Mouse (Mus musculus) monocyte, adult 2 months (primary cell): Measurements from ENCODE around the gene Elf1.
A peak's percentile ranks its signal among the peaks of the same experiment; 100 is the strongest.

Experiments
- DNase-seq, 2 experiments: peaks; one replicate each; pipeline ENCODE4 v3.0.0; 2022; ENCODE audit warnings: low spot score in 2 of 2, low read depth in 1 of 2

The Elf1 gene

GRCm38 (mm10) chr14:79557796-79558195 lies 76.8 kb downstream of the Elf1 start:
- no peak for DNase-seq

DNA sequence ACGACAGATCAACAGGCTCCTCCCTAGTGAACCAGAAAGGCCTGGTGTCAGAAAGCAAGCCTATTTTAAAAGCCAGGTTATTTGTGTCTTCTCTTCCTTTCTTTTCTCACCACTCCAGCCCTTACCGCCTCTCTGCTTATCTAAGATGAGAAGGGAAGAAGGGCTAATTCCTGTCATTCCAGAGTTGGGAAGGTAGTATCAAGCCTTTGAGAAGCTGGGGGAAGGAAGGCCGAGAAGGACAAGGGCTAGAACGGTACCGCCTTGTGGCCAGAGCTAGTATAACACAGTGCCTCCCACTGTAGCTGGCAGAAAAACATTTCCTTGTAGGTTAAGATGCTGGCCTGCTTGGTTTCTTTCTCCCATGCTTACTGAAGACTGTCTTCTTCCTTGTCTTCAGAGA lies 81.8 kb downstream of the Elf1 start:
- DNase-seq, result no peak

DNA sequence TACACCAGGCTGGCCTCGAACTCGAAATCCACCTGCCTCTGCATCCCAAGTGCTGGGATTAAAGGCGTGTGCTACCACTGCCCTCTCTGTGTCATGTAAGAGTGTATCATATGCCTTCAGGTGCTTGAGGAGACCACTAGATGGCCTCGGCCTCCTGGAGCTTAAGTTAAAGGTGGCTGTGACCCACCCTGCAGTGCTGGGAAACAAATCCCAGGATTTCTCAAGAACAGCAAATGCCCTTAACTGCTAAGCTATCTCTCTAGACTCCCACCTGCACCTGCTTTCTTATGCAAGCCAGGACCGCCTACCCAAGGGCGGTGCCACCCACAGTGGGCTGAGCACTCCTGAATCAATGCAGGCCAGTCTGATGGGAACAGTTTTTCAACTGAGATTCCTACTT lies 83.8 kb downstream of the Elf1 start:
- no peak for DNase-seq

DNA sequence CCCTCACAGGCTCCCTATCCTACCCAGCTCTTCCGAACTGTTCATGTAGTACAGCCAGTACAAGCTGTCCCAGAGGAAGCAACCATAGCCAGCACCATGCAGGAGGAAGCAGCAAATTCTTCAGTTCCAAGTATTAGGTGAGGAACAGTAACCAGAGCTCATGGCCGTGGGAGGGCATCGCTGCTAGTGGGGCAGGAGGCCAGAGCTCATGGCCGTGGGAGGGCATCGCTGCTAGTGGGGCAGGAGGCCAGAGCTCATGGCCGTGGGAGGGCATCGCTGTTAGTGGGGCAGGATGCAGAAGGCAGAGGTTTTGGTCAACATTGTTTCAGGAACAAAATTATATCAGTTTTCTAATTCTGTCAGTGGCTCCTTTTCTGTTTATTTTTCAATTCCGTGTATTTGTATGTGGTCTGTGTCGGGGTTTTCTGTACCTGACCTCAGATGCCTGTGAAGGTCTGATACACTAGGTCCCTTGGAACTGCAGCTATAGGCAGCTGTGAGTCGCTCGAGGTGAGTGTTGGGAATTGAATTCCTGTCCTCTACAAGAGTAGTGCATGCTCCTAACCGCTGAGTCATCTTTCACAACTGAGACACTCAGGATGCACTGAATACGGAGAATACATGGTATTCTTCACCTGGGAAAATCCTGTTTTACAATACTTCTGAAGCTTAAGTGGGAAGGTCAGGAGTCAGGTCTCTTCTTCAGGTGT lies 92.6 kb downstream of the Elf1 start:
- DNase-seq, result no peak

DNA sequence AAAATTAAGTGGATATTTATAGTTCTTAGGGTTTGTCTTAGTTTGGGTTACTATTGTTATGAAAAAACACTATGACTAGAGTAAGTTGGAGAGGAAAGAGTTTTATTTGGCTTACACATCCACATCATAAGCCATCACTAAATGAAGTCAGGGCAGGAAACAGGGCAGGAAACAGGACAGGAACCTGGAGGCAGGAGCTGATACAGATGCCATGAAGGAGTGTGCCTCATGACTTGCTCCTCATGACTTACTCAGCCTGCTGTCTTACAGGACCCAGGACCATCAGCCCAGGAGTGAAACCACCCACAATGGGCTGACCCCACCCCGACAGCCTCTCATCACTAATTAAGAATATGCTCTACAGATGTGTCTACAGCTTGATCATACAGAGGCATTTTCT lies 93.4 kb downstream of the Elf1 start:
- no peak for DNase-seq

DNA sequence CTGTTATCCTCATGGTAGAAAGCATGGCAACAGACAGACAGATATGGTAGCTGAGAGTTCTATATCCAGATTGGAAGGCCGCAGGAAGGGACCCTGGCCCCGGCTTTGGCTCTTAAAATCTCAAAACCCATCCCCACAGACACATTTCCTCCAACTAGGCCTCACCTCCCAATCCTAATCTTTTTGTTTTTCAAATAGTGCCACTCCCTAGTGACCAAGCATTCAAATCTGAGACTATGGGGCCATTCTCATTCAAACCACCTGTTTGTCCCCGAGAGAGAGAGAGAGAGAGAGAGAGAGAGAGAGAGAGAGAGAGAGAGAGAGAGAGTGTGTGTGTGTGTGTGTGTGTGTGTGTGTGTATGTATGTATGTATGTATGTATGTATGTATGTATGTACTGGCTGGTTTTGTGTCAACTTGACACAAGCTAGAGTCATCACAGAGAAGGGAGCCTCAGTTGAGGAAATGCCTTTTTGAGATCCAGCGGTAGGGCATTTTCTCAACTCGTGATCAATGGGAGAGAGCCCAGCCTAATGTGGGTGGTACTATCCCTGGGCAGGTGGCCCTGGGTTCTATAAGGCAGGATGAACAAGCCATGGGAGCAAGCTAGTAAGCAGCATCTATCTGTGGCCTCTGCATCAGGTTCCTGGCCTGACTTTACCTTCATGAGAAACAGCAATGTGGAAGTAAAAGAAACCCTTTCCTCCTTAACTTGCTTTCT lies 102.7 kb downstream of the Elf1 start:
- no peak for DNase-seq

DNA sequence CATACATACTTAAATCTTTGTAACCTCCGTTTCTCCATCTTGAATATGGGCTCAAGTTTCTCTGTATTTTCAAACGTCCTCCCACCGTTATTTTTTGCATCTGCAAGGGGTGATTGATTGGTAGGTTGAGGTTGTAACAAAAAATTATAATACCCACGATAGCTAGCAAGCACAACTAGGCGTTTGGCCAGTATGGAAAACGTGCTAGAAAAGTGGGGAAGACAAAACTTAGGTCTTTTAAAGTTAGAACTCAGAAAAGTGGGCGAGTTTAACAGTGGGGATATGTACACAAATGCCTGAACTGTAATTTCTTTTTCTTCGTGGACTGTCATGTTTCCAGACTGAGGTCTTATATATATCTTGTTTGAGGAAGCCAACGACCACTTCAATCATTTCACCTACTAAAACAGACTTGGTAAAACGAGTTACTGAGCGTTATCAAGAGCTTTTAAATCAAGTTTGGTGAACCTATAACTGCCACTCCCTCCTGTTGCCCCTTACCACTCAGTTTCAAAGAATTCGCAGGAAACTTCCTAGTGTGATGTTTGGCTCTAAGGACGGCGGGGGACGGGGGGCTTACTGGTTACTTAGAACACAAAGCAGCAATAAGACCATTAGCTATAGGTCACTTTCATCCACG lies 105.6 kb downstream of the Elf1 start:
- no peak for DNase-seq

- peak; percentile 90 to 93 for DNase-seq
These were observed 106.3 kb downstream of the Elf1 start, which contains the start of gene Sugt1 for GRCm38 (mm10) chr14:79587139-79587851. Gene Sugt1 (plus strand): TSS chr14:79587691.

- no peak for DNase-seq
These were observed 106.8 kb downstream of the Elf1 start for GRCm38 (mm10) chr14:79587852-79588229.

DNA sequence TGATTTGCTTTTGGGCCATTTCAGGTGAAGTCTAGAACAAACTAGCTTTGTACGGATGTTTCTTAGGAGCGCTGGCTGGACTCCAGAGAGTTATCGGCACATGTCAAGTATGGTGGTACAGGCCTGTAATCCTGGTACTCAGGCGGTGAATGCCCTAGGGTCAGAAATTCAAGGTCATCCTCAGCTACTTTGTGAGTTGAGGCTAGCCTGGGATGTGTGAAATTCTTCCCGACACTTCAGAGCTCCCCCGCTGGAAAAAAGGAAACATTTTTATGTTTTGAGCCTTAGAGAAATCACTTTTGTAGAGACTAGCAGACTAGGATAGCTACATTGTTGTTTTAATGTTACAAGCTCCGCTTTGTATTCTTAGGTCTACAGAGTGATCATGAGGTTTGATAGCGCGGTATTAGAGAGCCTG lies 107.5 kb downstream of the Elf1 start:
- no peak for DNase-seq

- DNase-seq, result no peak
These were observed 108.4 kb downstream of the Elf1 start for GRCm38 (mm10) chr14:79589401-79589800.

DNA sequence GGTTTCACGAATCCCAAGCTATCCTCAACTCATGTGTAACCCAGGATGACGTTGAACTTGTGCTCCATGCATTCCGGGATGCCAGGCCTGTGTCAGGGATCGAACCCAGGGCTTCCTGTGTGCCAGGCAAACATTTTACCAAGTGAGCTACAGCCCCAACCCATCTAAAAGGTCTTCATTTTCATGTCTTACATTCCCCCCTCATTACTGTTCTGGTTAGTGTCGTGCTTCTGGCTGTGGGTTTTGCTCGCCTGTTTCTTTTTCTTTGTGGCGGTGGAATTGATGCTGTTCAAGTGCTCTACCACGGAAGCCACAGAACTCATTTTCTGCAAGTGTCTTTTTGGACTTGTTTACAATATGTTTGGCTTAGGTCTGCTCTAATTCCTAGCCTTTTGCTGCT lies 109.9 kb downstream of the Elf1 start:
- DNase-seq, result no peak

DNA sequence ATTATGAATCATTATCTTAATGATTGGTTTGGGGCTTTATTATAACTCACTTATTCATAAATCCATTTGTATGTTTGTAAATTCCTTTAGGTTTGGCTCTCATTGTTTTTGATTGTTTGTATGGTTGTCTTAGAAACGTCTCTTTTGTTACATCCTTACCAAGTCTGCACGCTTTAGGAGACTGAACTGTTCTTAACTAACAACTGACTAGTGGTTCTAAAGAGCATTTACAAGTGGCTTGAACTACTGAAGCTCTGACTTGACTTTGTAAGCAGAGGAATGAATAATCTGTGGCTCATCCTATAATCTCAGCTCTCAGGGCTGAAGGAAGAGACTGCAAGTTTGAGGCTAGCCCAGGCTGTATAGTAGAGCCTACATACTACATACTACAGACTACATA lies 110.6 kb downstream of the Elf1 start:
- no peak for DNase-seq

DNA sequence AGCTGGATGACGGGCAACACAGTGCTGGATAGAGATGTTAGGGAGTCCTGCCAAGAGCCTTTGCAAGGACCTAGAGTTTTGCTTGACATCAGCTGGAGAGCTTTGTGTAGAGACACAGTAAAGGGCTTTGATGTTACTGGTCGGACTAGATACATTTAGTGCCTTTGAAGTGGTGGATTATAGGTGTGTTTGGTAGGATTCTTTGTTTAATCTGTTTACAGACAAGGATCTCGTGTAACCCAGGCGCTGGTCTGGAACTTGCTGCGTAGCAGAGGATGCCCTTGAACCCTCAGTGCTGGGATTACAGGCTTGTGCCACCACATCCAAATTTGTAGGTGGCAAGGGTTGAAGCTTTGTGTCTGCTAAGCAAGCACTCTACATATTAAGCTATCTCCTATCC lies 113.1 kb downstream of the Elf1 start:
- DNase-seq, result no peak

DNA sequence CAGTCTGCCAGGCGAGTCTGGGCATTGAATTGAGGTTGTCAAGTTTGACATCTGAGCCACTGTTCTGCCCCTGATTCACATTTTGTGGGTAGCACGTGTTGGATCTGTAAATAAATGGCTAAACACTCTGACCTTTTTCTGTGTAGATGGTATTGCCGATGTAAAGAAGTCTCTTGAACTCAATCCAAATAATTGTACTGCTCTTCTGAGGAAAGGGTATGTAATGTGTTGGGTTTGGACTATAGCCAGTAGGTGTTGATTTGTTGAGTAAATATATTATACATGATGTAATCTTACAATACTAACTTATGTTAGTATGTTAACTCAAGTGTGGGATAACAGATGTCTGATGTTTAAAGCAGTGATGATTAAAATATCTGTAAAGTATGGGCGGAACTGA lies 115.6 kb downstream of the Elf1 start:
- no peak for DNase-seq

- DNase-seq, result no peak
These were observed 124.9 kb downstream of the Elf1 start for GRCm38 (mm10) chr14:79605881-79606280.

GRCm38 (mm10) chr14:79606392-79606791 lies 125.4 kb downstream of the Elf1 start:
- no peak for DNase-seq

DNA sequence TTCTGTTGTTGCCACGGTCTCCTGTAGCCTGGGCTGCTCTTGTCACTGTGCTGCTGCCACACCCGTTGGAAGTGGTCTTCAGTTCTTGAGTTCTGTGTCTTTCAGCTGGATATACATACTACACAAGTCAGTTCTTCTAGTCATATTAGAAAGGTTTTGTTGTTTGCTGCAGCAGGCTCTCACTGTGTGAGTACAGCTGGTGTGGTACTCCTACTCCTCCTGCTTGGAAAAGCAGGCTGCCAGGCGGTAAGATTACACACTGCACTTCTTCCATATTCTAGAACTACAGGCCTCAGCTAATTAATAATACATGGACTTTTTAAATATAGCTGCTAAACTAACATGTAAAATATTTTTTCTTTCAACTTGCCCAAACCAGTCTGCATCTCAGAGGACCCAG lies 125.9 kb downstream of the Elf1 start:
- no peak for DNase-seq

- no peak for DNase-seq
These were observed 126.4 kb downstream of the Elf1 start for GRCm38 (mm10) chr14:79607352-79607751.

- DNase-seq, result no peak
These were observed 127.3 kb downstream of the Elf1 start for GRCm38 (mm10) chr14:79608286-79608685.

- no peak for DNase-seq
These were observed 136.3 kb downstream of the Elf1 start for GRCm38 (mm10) chr14:79617121-79617828.
